ENCODE assay signal across 9 mouse cellular contexts in the genomic region with DNA sequence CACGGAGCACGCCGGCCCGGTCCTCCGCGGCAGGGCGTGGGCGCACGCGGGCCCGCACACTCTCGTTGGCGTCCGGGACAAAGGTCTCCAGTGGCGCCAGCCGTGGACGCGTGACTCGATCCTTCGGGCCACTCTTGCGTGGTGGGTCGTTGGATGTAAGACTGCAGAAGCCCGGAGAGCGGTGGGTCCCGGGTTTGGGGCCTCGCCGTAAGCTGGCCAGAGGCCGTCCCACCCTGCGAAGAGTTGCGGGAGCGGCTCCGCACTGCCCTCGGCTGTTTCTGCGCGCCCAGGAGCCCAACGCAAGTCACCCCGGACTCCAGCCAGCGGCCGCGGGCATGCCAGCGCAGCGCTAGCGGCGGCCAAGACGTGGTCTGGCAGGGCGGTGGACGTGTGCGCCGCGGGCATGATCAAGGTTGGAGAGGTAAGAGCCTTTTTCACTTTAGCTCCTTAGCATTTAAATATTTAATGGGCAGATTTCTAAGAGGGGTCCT.
DNase-seq lines count a peak whose midpoint lies in the region; ATAC-seq and TF ChIP-seq lines count a peak whose summit lies in the region.
"Had no signal": no experiment of that assay in that cellular context is flagged by ENCODE, and none has a peak within 500 bp of the region (broad histone marks: within the 10 kb centered on the region; RNA-seq: fewer than 3 reads in every experiment).

No protein-coding gene starts in this region.

- peak; percentile 26 for TF ChIP-seq CTCF in gastrocnemius, adult 2 months (IDR thresholded peaks at IDR 0.05)
- TF ChIP-seq CTCF in lung, postnatal 0 days (IDR thresholded peaks at IDR 0.05) = peak; percentile 24; the same call in 1 of the 2 replicates

- H3K36me3 ChIP-seq in embryonic facial prominence, embryonic 12.5 days = no peaks in the 10 kb centered on the region
- 0 out of 2 replicates have a peak, but pooled peaks cover 3% of the 10 kb centered on the region for H3K36me3 ChIP-seq in hindbrain, embryonic 12.5 days
- no peaks in the 10 kb centered on the region for H3K36me3 ChIP-seq in lung, postnatal 0 days (ENCODE audit: insufficient read depth, low read length)

- H3K4me3 ChIP-seq in gastrocnemius, adult 2 months = peak overlapping the region; percentile 98
- H3K4me3 ChIP-seq in embryonic facial prominence, embryonic 12.5 days = peak overlapping the region; percentile 70
- H3K4me3 ChIP-seq in hindbrain, embryonic 12.5 days = peak overlapping the region; percentile 71
- peak overlapping the region; percentile 94 for H3K4me3 ChIP-seq in lung, postnatal 0 days (ENCODE audit: low read depth, low read length)

- intact Hi-C loops in gastrocnemius, adult 2 months (cut with DNase I) = loop anchor here (5.0 kb wide), 2 partner anchors 36 to 59 kb away; no protein-coding TSS in a partner anchor

- ATAC-seq in embryonic facial prominence, embryonic 12.5 days (ENCODE audit: insufficient number of reproducible peaks, insufficient read depth, low FRiP score, low TSS enrichment) = no peak
- peak; percentile 14; the same call in 1 of the 2 replicates for ATAC-seq in hindbrain, embryonic 12.5 days (ENCODE audit: low FRiP score)
- ATAC-seq in lung, postnatal 0 days = no peak; the same call in 1 of the 2 replicates

- H3K9ac ChIP-seq in embryonic facial prominence, embryonic 12.5 days = peak overlapping the region; percentile 88
- peak overlapping the region; percentile 88 for H3K9ac ChIP-seq in hindbrain, embryonic 12.5 days
- H3K9ac ChIP-seq in lung, postnatal 0 days (replicated peaks; ENCODE audit: low read depth) = peak overlapping the region; percentile 89

- H3K4me1 ChIP-seq in embryonic facial prominence, embryonic 12.5 days = peaks cover 17% of the 10 kb centered on the region; the same call in 1 of the 2 replicates
- H3K4me1 ChIP-seq in hindbrain, embryonic 12.5 days = peaks cover 38% of the 10 kb centered on the region
- peaks cover 23% of the 10 kb centered on the region for H3K4me1 ChIP-seq in lung, postnatal 0 days (ENCODE audit: insufficient read depth, low read depth, low read length)

- no peaks in the 10 kb centered on the region for H3K9me3 ChIP-seq in embryonic facial prominence, embryonic 12.5 days
- no peaks in the 10 kb centered on the region for H3K9me3 ChIP-seq in hindbrain, embryonic 12.5 days (replicated peaks)
- H3K9me3 ChIP-seq in lung, postnatal 0 days (ENCODE audit: low read length) = no peaks in the 10 kb centered on the region

- H3K27ac ChIP-seq in gastrocnemius, adult 2 months = peak overlapping the region; percentile 96
- H3K27ac ChIP-seq in embryonic facial prominence, embryonic 12.5 days = peak overlapping the region; percentile 67
- H3K27ac ChIP-seq in hindbrain, embryonic 12.5 days = peak overlapping the region; percentile 96
- peak overlapping the region; percentile 99 for H3K27ac ChIP-seq in lung, postnatal 0 days (ENCODE audit: low read length)

- WGBS in embryonic facial prominence, embryonic 12.5 days = 3% methylated on average over 50 of the region's 50 CpGs
- 1% methylated on average over 50 of the region's 50 CpGs for WGBS in hindbrain, embryonic 12.5 days
- under 1% methylated on average over 50 of the region's 50 CpGs for WGBS in lung, postnatal 0 days

- H3K27me3 ChIP-seq in embryonic facial prominence, embryonic 12.5 days = peaks cover 84% of the 10 kb centered on the region
- peaks cover 83% of the 10 kb centered on the region for H3K27me3 ChIP-seq in hindbrain, embryonic 12.5 days
- no peaks in the 10 kb centered on the region for H3K27me3 ChIP-seq in lung, postnatal 0 days (replicated peaks; ENCODE audit: insufficient read depth, low read length)
- H3K27me3 ChIP-seq: Patski had no signal

- no peak for TF ChIP-seq EP300 in lung, postnatal 0 days (IDR thresholded peaks at IDR 0.05)

- peak overlapping the region; percentile 83 for H3K4me2 ChIP-seq in embryonic facial prominence, embryonic 12.5 days (replicated peaks)
- peak overlapping the region; percentile 79 for H3K4me2 ChIP-seq in hindbrain, embryonic 12.5 days (replicated peaks)
- H3K4me2 ChIP-seq in lung, postnatal 0 days (replicated peaks; ENCODE audit: low read depth, low read length) = peak overlapping the region; percentile 83

- DNase-seq in gastrocnemius, adult 2 months = peak; percentile 89
- no peak for DNase-seq in gastrocnemius, adult 18-20 months (ENCODE audit: low spot score)
- DNase-seq in ES-CJ7 (ENCODE audit: low read depth, low spot score) = peak; percentile 11
- DNase-seq in lung, postnatal 0 days (ENCODE audit: low spot score) = peak; percentile 47
- no peak for DNase-seq in frontal cortex, postnatal 25 days (ENCODE audit: low spot score in 2 of 2)
- no peak for DNase-seq in thymus, postnatal 0 days (ENCODE audit: low spot score)

Comparison
In these comparisons a context has a peak if more than half of its experiments do, and no peak if none do; other contexts are left out.
1. DNase-seq: peak in gastrocnemius, adult 2 months (single experiment), ES-CJ7 (single experiment) and lung, postnatal 0 days (single experiment); none in gastrocnemius, adult 18-20 months (single experiment), frontal cortex, postnatal 25 days (0 of 2) and thymus, postnatal 0 days (single experiment).
2. Peak in every context shown above with its lines, with median percentiles within 50 percentile points of each other: H3K27ac ChIP-seq, H3K4me3 ChIP-seq, H3K4me2 ChIP-seq and H3K9ac ChIP-seq.